Mouse (Mus musculus): ENCODE data around the gene Dse. TPM values are rescaled to one million over a fixed set of nuclear protein-coding genes. Genes with fewer than 3 reads are reported as not detected.

Dse gene
- total RNA-seq, 2 experiments from 2014 or later: 6.0 to 7.5 TPM

DNA sequence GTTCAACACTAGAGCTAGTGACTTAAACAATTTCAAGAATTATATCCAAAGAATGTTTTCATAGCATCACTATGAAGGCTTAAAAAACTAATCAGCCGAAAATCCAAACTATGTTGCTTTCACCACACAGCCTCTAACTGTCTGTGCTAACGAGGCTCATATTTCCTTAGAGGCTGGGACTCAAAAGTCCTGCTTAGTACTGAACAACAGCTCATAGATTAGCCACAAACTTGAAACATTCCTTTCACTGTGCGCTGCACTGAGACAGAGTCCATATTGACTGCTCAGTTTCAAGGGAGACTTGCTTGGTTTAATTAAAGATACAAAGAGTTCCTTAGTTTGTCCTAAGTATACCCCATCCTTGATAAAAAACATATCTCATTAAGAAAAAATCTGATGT is 57.7 kb downstream of the Dse start:
- intact Hi-C loops (cut with DNase I): loop anchor here (5.0 kb wide), 1 partner anchor 123 kb away; no protein-coding TSS in a partner anchor
- no peak for DNase-seq (ENCODE audit: low spot score in 2 of 2)

DNA sequence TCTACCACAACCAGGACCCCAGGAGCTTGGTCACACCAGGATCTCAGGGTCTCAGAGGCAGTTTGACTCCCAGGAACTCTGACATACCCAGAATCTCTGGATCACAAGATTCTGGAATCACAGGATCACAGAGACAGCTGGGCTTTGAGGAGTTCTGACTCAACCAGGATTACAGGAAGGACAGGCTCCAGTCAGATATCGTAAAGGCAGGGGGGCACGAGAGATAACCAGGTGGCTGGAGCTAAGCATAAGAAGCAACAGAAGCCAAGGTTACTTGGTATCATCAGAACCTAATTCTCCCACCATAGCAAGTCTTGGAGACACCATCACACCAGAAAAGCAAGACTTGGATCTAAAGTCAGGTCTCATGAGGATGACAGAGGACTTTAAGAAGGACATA is 65.8 kb downstream of the Dse start:
- DNase-seq (ENCODE audit: low spot score in 2 of 2): no peak
- intact Hi-C loops (cut with DNase I): no loop called here

DNA sequence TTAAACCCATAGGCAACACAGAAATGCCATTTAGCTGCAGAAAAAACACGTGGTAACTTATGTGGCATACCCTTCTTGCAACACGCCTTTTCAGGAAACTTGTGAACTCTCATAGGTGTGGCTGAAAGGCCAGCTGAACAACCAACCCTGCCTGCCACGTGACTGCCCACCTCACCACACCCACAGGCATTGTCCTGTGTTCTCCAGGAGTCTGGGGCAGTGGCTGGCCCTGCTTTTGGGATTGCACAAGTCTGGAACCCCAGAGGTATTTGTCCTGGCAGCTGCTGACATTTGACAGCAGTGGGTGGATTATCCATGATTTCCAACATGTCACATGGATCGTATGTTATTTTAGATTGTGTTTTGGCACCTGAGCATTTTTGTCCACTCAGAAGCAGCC is 67.7 kb downstream of the Dse start:
- no peak for DNase-seq (ENCODE audit: low spot score in 2 of 2)
- intact Hi-C loops (cut with DNase I): no loop called here

DNA sequence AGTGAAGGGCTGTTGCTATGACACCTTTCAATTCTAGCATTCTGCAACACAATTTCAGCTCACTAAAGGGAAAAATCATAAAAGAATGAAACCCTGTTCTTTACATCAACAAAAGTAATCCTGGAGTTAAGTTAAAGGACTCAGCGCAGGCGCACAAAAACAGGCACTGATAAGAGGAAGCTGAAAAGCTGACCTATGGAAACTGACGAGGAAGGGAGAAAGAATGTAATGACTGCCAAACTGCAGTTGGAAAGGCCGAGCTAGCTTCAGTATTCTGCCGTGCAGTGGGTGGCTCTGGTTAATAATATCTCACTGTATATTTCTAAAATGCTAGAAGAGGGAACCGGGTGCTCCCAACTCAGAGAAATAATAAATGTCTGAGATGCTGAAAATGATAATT is 69.5 kb downstream of the Dse start:
- DNase-seq (ENCODE audit: low spot score in 2 of 2): peak in 1 of 2 experiments; percentile 15
- intact Hi-C loops (cut with DNase I): no loop called here

DNA sequence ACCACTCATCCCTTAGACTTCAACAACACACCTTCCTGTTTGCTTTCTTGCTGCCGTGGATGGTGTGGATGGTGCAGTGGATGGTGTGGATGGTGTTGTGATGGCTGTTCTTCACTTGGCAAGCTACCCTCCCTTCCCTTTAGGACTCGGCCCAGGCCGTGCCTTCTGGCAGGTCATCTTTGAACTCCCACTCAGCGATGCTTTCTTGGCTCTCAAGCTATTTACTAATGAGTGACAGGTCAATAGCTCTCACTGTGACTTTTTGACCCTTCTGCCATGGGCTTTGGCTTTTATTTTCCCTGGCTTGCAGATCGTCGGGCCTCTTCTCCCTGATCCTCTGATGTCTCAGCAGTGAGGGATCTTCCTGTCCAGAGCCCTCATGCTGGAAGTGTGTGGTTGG is 71.1 kb downstream of the Dse start:
- intact Hi-C loops (cut with DNase I): no loop called here
- DNase-seq (ENCODE audit: low spot score in 2 of 2): no peak

DNA sequence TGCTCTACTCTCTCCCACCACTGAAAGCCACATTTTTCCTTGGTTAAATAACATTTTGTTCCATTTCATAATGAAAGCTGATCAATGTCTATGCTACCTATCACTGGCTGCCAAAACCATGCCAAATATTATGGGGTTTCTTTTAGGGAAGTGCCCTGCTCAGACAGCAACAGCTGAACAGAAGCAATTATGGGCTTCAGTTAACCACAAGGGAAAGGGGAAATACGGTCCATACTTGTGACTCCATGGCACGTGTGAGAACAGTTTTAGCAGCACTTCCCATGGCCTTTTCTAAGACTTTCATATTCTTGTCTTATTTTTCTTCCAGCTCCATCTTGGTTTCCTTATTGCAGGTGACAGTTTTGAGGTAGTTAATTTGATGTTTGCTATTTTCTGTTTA is 76.2 kb downstream of the Dse start:
- intact Hi-C loops (cut with DNase I): no loop called here
- no peak for DNase-seq (ENCODE audit: low spot score in 2 of 2)

DNA sequence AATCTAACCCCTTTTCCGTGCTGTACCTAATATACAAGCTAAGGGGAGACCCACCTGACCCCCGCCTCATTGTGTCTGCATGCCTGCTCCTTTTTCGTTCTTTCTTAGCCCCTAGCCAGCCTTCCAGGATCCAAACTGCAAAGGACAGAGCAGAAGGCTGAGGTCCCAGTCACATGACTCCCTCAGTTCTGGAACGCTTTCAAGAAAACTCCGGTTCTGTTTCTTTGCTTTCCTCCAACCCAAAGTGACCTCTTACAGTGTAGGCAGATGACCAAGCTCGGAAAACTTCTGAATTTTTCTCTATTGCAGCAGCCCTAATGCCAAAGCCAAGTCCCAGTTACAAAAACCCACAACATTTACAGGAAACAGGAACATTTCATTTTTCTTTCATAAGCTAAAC is 79.1 kb downstream of the Dse start:
- no peak for DNase-seq (ENCODE audit: low spot score in 2 of 2)
- intact Hi-C loops (cut with DNase I): no loop called here

DNA sequence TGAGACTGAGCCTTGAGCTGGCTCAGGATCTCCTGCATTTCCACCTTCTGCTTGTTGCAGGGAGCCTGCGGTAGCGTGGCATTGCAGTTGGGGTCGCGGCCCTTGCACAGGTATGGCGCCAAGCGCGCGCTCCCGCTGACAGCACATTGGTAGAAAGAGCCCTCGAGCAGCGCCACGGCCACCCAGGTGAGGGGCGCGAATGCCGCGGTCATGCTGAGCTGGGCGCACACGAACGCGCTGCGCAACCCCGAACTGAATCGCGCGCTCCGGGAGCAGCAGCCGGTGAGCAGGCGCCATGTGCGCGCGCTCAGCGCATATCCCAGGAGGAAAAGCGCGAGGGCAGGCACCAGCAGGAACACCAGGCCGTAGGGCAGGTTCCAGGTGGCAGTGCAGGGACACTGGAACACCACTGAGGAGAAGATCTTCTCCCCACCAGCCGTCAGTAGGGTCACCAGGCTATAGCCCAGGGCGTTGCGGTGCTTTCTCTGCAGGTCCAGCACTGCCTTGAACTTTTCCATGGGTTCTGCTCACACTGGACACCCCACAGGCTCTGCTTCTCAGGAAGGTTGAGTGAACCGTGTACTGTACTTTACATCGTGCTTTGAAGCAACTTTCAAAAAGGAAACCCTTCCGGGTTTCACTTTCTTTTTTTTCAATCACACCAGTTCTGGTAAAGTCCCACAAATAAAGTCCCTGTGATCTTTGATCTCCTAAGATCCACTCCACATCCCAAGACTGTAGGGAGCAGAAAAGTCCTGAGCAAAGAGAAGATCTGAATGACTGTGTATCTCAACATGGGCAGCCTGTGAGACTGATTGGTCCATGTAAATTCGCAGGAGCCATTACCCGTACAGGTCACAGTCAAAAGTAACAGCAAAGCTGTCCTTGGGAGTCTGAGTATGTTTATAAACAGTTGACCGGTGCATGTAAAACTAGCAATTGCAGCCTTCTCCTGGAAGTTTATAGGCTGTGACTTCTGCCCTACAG is 79.8 kb downstream of the Dse start, which contains the start of gene Calhm6:
Gene Calhm6 (minus strand): TSS at position 593 of the 987 bp plus-strand sequence.
- intact Hi-C loops (cut with DNase I): no loop called here

DNA sequence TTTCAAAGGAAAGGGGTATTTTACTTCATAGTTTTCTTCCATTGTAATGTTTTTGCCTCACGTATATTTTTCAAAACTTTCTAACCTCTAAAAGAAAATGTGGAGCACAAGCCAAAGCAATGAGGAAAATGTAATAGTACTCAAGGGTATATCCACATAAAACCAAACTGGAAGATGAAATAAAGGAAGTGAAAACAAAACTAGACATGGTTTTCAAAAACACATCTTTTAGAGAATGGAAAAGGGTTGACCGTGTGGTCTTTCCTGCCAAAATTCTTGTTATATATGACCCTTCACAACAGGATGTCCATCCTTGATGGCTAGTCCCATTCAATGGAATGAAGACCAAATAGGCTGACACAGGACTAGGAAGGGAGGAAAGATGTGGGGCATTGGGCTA is 89.1 kb downstream of the Dse start:
- DNase-seq (ENCODE audit: low spot score in 2 of 2): no peak
- intact Hi-C loops (cut with DNase I): no loop called here

More for the DNA sequence above, 79.8 kb downstream of the Dse start, which contains the start of gene Calhm6:
- DNase-seq (ENCODE audit: low spot score in 2 of 2): peak; percentile 8 to 52

DNA sequence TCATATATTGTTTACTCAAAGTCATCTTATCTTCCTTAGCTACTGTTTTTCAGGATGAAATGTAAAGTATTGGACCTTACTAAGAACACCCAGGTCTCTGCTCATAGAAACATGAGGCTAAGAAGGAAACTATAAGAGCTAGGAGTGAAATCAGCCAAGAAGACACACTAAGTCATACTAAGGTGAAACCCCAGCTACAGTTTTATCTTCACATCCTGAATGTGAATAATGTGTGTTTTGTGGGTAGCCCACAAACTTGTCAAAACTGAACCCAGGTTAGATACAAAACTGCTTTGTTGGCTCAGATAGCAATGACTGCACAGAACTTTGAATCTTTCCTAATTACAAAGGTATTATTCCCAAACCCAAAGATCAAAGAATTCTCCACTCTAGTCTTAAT is 89.7 kb downstream of the Dse start:
- intact Hi-C loops (cut with DNase I): no loop called here

DNA sequence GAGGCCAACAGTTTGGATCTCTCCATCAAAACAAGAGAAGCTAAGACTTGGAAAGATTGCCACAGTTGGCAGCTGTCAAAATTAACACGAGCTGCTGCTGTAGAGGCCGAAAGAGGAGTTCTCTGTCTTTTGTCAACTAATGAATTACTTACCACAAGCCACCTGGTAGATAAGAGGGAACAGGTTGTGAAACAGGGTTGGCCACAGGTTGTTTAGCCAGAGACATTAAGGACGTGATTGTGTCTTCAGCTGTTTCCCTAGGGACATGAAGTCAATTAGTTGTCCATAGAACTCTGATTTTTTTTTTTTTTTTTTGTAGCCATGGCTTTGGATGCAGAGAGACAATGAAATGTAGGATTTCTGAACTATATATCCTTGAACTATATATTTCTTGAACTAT is 90.4 kb downstream of the Dse start:
- DNase-seq (ENCODE audit: low spot score in 2 of 2): no peak
- intact Hi-C loops (cut with DNase I): no loop called here

More for the DNA sequence above, 89.7 kb downstream of the Dse start:
- DNase-seq (ENCODE audit: low spot score in 2 of 2): no peak

DNA sequence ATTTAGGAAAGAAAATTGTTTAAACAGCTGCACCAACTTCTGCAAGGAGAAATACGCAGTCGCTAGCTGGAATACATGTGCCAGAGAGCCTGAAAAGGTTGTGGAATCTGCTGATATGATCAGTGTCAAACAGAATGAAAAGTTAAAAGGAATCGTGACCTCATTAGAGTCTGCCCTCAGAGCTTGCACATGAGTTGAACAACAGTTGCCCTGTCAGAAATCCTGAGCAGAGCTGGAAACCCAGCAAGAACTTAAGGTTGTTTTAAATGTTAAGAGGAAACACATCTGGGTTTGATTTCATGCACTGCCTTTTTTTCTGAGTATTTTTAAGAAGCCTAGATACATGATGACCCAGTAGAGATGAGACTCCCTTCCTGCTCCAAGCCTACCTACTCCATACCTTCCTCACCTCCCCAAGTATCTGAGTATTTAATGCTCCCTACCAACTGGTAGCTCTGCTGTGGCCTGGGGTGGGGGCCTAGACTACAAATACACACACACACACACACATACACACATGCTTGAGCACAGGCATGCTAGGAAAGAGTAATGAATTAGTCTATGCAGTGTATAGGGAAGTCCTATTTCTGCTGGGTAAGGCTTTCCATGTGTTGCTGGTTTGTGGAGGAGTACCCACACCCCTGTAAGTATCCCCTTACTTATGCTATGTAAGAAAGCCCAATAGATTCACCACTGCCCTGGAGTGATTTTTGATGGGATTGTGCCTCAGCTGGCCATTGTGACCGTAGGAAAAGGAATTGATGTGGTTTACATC is 95.4 kb downstream of the Dse start:
- intact Hi-C loops (cut with DNase I): no loop called here
- DNase-seq (ENCODE audit: low spot score in 2 of 2): no peak

DNA sequence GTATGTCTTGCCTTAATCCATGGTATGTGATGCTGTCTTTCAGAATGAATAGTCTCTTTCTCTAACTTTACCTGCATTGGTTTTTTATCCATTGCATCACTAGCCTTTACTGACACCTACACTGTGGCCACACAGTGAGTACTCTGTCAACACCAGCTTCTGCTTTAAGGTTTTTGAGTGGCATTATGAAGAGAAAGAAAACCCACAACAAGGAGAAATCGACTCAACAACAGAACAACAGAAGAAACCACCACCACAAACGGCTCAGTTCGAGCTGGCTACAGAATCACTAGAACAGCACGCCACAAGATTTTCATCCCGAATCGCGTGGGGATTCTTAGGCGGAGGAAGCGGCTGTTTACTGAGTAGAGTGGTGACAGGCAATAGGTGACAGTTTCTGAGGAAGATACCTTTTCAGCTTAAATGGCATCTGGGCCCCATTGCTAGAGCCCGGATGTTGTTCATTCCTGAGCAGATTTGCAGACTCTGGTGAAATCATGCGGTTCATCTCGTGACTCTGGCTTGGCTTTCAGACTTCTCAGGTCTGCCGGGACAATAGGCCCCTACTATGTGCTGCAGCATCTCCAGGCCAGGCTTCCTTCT is 96.6 kb downstream of the Dse start:
- no peak for DNase-seq (ENCODE audit: low spot score in 2 of 2)
- intact Hi-C loops (cut with DNase I): no loop called here

Other genes with a start within 250 kb of the Dse start
- gene Rwdd1, start 188.1 kb downstream of the Dse start, total RNA-seq (2021): 100 to 1,000 TPM in 1 of 2 experiments, 10 to 100 TPM in 1; 95.5 to 103 TPM
- not detected for gene Trappc3l, start 170.1 kb downstream of the Dse start, total RNA-seq (2021)
- not detected for gene Calhm4, start 163.4 kb downstream of the Dse start, total RNA-seq (2021)
- gene Calhm5, start 111.2 kb downstream of the Dse start, total RNA-seq (2021): 1 to 10 TPM; 1.9 to 2.5 TPM
- gene Calhm6, start 79.7 kb downstream of the Dse start, total RNA-seq (2021): under 1 TPM in 1 of 2 experiments, not detected in 1; 0.51 TPM
- gene Tspyl1, start 74.5 kb upstream of the Dse start, total RNA-seq (2021): 100 to 1,000 TPM; 122 to 124 TPM
- 100 to 1,000 TPM; 351 TPM for gene Tspyl4, start 89.7 kb upstream of the Dse start, total RNA-seq (2021)
- under 1 TPM; 0.40 to 0.62 TPM for gene Col10a1, start 182.3 kb upstream of the Dse start, total RNA-seq (2021)
- gene Nt5dc1, start 210.8 kb upstream of the Dse start, total RNA-seq (2021): 1 to 10 TPM; 1.8 to 2.0 TPM